Mouse (Mus musculus) stomach, embryonic 16.5 days (tissue): ENCODE measurements at regions not wholly inside any gene's neighbourhood (a gene's known extent, or its start where the extent isn't known, plus 50 kb on each side); places are given as distances from the start of the nearest gene placed in this dataset.

ENCODE experiments used
- ATAC-seq: fragments of 200-750 bp; cut with Nextera tagmentation; 2 replicates; pipeline ENCODE4 v1.8.0; 2017; ENCODE audit warnings: moderate number of reproducible peaks, moderate TSS enrichment; ENCODE audit not compliant: insufficient read depth, low FRiP score
- H3K27ac ChIP-seq: fragments of 300-500 bp; sonication (generic); 2 replicates; pipeline ENCODE4 v1.5.1; 2014; ENCODE audit warnings: low read length
- H3K27me3 ChIP-seq: fragments of 300-500 bp; sonication (generic); 2 replicates; pipeline ENCODE4 v1.6.1; 2014; ENCODE audit warnings: low read length, control low read depth, mixed read lengths; ENCODE audit not compliant: control insufficient read depth, insufficient read depth
- H3K36me3 ChIP-seq: fragments of 300-500 bp; sonication (generic); 2 replicates; pipeline ENCODE4 v1.6.1; 2014; ENCODE audit warnings: low read length; ENCODE audit not compliant: control insufficient read depth, insufficient read depth
- H3K4me1 ChIP-seq: fragments of 300-500 bp; sonication (generic); 2 replicates; pipeline ENCODE4 v1.6.1; 2014; ENCODE audit warnings: low read length, control low read depth, mixed read lengths; ENCODE audit not compliant: control insufficient read depth, insufficient read depth
- H3K4me2 ChIP-seq: fragments of 300-500 bp; sonication (generic); 2 replicates; pipeline ENCODE4 v1.6.1; 2014; ENCODE audit warnings: low read depth, low read length, mixed read lengths
- H3K4me3 ChIP-seq: fragments of 300-500 bp; sonication (generic); replicated peaks from 2 replicates; pipeline ENCODE4 v1.5.1; 2014; ENCODE audit warnings: mild to moderate bottlenecking, low read length
- H3K9ac ChIP-seq: fragments of 300-500 bp; sonication (generic); 2 replicates; pipeline ENCODE4 v1.6.1; 2014; ENCODE audit warnings: low read length
- H3K9me3 ChIP-seq: fragments of 300-500 bp; sonication (generic); replicated peaks from 2 replicates; pipeline ENCODE4 v1.6.1; 2016; ENCODE audit warnings: low read length, control low read depth; ENCODE audit not compliant: control insufficient read depth
- WGBS: fragments of 180-500 bp; shearing (Covaris S2); extraction: QIAGEN DNeasy Blood & Tissue Kit; methylation state at CpG from one replicate; pipeline ENCODE4 v1.1.7; 2014; 5-methylcytosine and 5-hydroxymethylcytosine counted together

- Histone ChIP-seq H3K9ac (no peak overlapping the region), H3K27me3 (no peaks in the 10 kb centered on the region), H3K4me3 (no peak overlapping the region), H3K4me2 (no peak overlapping the region), H3K9me3 (no peaks in the 10 kb centered on the region), H3K27ac (no peak overlapping the region), H3K4me1 (no peaks in the 10 kb centered on the region), H3K36me3 (no peaks in the 10 kb centered on the region)
- ATAC-seq: no peak
Measured at GRCm38 (mm10) chr1:61257561-61257960, 279.8 kb downstream of the Icos start.

DNA sequence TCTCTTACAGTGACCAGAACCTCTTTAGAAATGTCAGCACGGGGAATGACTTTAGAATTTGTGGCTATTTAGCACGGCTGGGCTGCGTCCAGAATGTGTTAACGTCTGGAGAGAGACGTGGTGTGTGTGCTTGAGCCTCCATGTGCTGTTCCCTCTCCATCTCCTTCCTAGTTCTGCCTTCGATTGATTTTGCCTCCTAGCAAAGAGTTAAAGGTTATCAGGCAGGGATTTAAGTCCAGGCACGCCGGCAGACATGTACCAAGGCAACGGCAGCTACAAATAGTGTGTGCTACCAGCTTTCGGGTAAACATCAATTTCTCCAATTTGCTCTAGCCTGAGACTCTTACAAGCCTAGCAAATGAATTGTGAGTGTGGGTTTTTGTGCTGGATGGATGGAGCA, 285.7 kb downstream of the Icos start:
- Histone ChIP-seq H3K4me2 (no peak overlapping the region), H3K27me3 (no peaks in the 10 kb centered on the region), H3K4me1 (no peaks in the 10 kb centered on the region), H3K4me3 (no peak overlapping the region), H3K36me3 (no peaks in the 10 kb centered on the region), H3K9me3 (no peaks in the 10 kb centered on the region), H3K27ac (no peak overlapping the region), H3K9ac (no peak overlapping the region)
- 18% methylated on average over 10 of the region's 10 CpGs for WGBS
- no peak for ATAC-seq

DNA sequence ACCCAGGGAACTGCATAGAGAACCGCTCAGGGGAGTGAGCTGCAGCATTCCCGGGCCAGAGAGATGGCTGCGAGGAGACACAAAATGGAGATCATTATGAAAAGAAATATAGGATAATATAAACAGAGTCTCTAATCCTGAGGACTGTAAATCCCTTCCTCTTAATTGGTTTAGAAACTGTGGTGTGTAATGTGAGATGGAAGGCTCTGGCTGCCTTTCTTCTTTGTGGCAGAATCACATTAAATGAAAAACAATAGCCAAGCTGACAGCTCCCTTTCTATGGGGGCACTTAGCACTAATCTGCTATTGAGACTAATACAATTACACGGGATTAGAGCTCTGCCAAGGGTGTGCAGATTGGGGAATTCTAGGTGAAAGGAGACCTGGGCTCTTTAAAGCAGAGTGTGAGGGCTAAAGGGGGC, 288.0 kb downstream of the Icos start:
- 36% methylated on average over 4 of the region's 4 CpGs for WGBS
- Histone ChIP-seq H3K9ac (no peak overlapping the region), H3K27ac (no peak overlapping the region), H3K4me1 (no peaks in the 10 kb centered on the region), H3K4me2 (no peak overlapping the region), H3K36me3 (no peaks in the 10 kb centered on the region), H3K27me3 (no peaks in the 10 kb centered on the region), H3K9me3 (no peaks in the 10 kb centered on the region), H3K4me3 (no peak overlapping the region)
- ATAC-seq: no peak

DNA sequence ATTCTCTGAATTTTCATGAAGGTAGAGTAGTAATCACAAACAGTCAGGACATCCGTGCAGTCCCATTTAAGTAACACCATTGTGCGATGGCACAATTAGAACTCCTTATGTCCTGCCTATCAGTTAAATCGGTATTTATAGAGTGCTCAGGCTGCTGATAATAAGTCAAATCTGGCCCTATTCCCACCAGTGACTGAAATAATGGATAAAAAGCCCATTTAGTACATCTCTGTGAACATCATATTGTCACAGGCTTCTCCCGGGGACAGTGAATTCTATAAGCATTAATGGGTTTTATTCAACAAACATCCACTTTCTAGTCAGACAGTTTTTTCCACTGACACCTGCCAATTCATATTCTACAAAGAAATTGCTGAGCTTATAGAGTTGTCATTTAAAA, 296.1 kb downstream of the Icos start:
- no peak overlapping the region for H3K27ac ChIP-seq
- 67% methylated on average over 4 of the region's 4 CpGs for WGBS
- no peak overlapping the region for H3K4me3 ChIP-seq
- no peak overlapping the region for H3K9ac ChIP-seq
- no peak for ATAC-seq
- no peak overlapping the region for H3K4me2 ChIP-seq
- no peaks in the 10 kb centered on the region for H3K9me3 ChIP-seq
- no peaks in the 10 kb centered on the region for H3K36me3 ChIP-seq
- no peaks in the 10 kb centered on the region for H3K4me1 ChIP-seq
- no peaks in the 10 kb centered on the region for H3K27me3 ChIP-seq

- no peak overlapping the region for H3K27ac ChIP-seq
- no peaks in the 10 kb centered on the region for H3K36me3 ChIP-seq
- H3K9me3 ChIP-seq: no peaks in the 10 kb centered on the region
- ATAC-seq: no peak
- H3K9ac ChIP-seq: no peak overlapping the region
- H3K27me3 ChIP-seq: no peaks in the 10 kb centered on the region
- no peaks in the 10 kb centered on the region for H3K4me1 ChIP-seq
- no peak overlapping the region for H3K4me2 ChIP-seq
- no peak overlapping the region for H3K4me3 ChIP-seq
- 87% methylated on average over 1 of the region's 1 CpGs for WGBS
Measured at GRCm38 (mm10) chr1:61274244-61274643, 296.5 kb downstream of the Icos start.

DNA sequence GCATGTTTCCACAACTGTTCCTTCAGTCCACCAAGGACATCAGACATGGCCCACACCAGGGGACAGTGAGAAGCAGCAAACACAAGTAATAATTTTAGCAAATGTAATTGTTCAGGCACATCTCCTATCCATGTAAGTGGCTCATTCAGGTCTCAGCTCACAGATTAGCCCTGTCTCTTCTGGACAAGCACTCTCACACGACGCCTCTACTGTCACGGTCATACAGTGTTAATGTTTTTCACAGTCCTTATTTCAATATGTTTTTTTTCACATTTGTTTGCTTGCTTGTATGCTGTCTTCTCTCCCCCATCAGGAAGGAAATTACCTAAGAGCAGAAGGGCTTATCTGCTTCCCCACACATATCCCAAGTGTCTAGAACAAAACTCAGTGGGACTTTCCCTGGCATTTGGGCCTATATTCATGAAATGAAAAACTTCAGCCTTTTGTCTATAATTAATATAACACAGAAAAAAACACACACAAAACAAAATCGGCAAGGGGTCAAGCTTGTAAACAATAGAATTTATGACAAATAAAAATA, 299.5 kb downstream of the Icos start:
- 86% methylated on average over 4 of the region's 4 CpGs for WGBS
- ATAC-seq: no peak
- Histone ChIP-seq H3K27me3 (no peaks in the 10 kb centered on the region), H3K9me3 (no peaks in the 10 kb centered on the region), H3K4me2 (no peak overlapping the region), H3K27ac (no peak overlapping the region), H3K4me1 (no peaks in the 10 kb centered on the region), H3K36me3 (no peaks in the 10 kb centered on the region), H3K9ac (no peak overlapping the region), H3K4me3 (no peak overlapping the region)

- Histone ChIP-seq H3K4me2 (no peak overlapping the region), H3K36me3 (no peaks in the 10 kb centered on the region), H3K27ac (no peak overlapping the region), H3K4me1 (no peaks in the 10 kb centered on the region), H3K27me3 (no peaks in the 10 kb centered on the region), H3K9ac (no peak overlapping the region), H3K9me3 (0 out of 2 replicates have a peak, but pooled peaks cover 5% of the 10 kb centered on the region), H3K4me3 (no peak overlapping the region)
- WGBS: 77% methylated on average over 3 of the region's 3 CpGs
- no peak for ATAC-seq
Measured at GRCm38 (mm10) chr1:61288185-61288584, 310.5 kb downstream of the Icos start.

- Histone ChIP-seq H3K27ac (no peak overlapping the region), H3K4me3 (no peak overlapping the region), H3K4me1 (no peaks in the 10 kb centered on the region), H3K9ac (no peak overlapping the region), H3K36me3 (no peaks in the 10 kb centered on the region), H3K9me3 (0 out of 2 replicates have a peak, but pooled peaks cover 5% of the 10 kb centered on the region), H3K4me2 (no peak overlapping the region), H3K27me3 (no peaks in the 10 kb centered on the region)
- ATAC-seq: no peak
- WGBS: 90% methylated on average over 6 of the region's 6 CpGs
Measured at GRCm38 (mm10) chr1:61288946-61289345, 311.2 kb downstream of the Icos start.

DNA sequence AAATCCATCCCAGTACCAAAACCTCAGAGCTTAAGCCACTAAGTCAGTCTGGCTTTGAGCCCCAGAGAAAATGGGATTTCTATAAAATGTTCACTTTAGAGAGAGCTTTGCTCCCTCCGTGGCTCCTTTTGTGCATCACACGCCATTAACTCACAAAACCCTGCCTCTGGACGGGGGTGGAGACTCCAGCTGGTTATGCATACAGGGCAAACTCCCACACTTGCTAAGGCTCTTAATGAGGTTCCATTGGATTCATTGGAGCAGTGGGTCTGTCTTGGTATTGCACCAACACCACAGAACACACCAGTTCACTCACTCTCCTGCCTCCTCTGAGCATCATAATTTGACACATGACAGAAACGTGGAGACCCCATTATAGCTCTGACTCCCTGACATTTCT, 311.8 kb downstream of the Icos start:
- 0 out of 2 replicates have a peak, but pooled peaks cover 5% of the 10 kb centered on the region for H3K9me3 ChIP-seq
- H3K36me3 ChIP-seq: no peaks in the 10 kb centered on the region
- H3K4me3 ChIP-seq: no peak overlapping the region
- H3K4me2 ChIP-seq: no peak overlapping the region
- WGBS: 65% methylated on average over 4 of the region's 4 CpGs
- no peaks in the 10 kb centered on the region for H3K27me3 ChIP-seq
- no peak overlapping the region for H3K27ac ChIP-seq
- no peaks in the 10 kb centered on the region for H3K4me1 ChIP-seq
- ATAC-seq: no peak
- H3K9ac ChIP-seq: no peak overlapping the region

DNA sequence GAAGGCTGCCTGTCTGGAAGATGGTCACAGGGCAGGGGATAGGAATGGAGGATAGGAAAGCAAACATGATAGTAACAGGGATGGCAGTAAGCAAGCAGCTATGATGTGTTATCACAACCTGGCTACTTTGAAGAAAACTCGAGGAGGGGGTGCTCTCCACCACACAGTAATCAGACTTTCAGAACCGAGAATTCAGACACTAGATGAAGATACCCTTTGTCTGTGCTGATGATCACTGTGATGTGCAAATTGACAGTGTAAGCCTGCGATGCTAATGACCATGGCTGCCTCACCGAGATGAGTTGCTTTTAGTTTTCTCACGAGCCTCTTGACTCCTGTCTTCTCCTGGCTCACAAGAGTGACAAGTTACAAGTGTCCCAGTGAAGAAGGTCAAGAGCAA, 315.4 kb downstream of the Icos start:
- no peak overlapping the region for H3K27ac ChIP-seq
- no peaks in the 10 kb centered on the region for H3K27me3 ChIP-seq
- H3K36me3 ChIP-seq: no peaks in the 10 kb centered on the region
- H3K4me2 ChIP-seq: no peak overlapping the region
- H3K9ac ChIP-seq: no peak overlapping the region
- no peak for ATAC-seq
- H3K9me3 ChIP-seq: 0 out of 2 replicates have a peak, but pooled peaks cover 5% of the 10 kb centered on the region
- no peak overlapping the region for H3K4me3 ChIP-seq
- H3K4me1 ChIP-seq: no peaks in the 10 kb centered on the region
- 63% methylated on average over 5 of the region's 5 CpGs for WGBS
